Mouse (Mus musculus): ENCODE measurements around the gene Rftn1. TPM values are rescaled to one million over a fixed set of nuclear protein-coding genes. Genes with fewer than 3 reads are reported as not detected.
A peak's percentile ranks its signal among the peaks of the same experiment; 100 is the strongest.

Gene Rftn1
- polyA plus RNA-seq, 1 experiment from 2014 or later, result 11.2 TPM

GRCm38 (mm10) chr17:49987095-49987494 lies 203.4 kb downstream of the Rftn1 start:
- H3K9me3 ChIP-seq (replicated peaks; ENCODE audit: control insufficient read depth, low read length), result no peaks in the 10 kb centered on the region
- H3K4me3 ChIP-seq (ENCODE audit: low read depth, low read length), result no peak overlapping the region
- H3K27ac ChIP-seq (ENCODE audit: low read depth, low read length), result no peak overlapping the region
- no peak overlapping the region for H3K9ac ChIP-seq (ENCODE audit: low read depth, low read length)
- H3K4me2 ChIP-seq, result no peak overlapping the region
- no peaks in the 10 kb centered on the region for H3K27me3 ChIP-seq (ENCODE audit: control insufficient read depth, insufficient read depth, low read length)
- WGBS (ENCODE audit: insufficient replicate concordance), result 72% methylated on average over 6 of the region's 6 CpGs
- no peaks in the 10 kb centered on the region for H3K36me3 ChIP-seq (ENCODE audit: control insufficient read depth, insufficient read depth, low read length)
- ATAC-seq (replicated peaks; ENCODE audit: insufficient number of reproducible peaks, low FRiP score, low TSS enrichment), result no peak
- H3K4me1 ChIP-seq (ENCODE audit: control insufficient read depth, insufficient read depth, low read length), result 0 out of 2 replicates have a peak, but pooled peaks cover 12% of the 10 kb centered on the region

- Histone ChIP-seq H3K27ac (ENCODE audit: low read depth, low read length) (peak overlapping the region; percentile 63), H3K4me3 (ENCODE audit: low read depth, low read length) (no peak overlapping the region), H3K9ac (ENCODE audit: low read depth, low read length) (no peak overlapping the region), H3K27me3 (ENCODE audit: control insufficient read depth, insufficient read depth, low read length) (no peaks in the 10 kb centered on the region), H3K4me1 (ENCODE audit: control insufficient read depth, insufficient read depth, low read length) (0 out of 2 replicates have a peak, but pooled peaks cover 12% of the 10 kb centered on the region), H3K4me2 (no peak overlapping the region), H3K36me3 (ENCODE audit: control insufficient read depth, insufficient read depth, low read length) (no peaks in the 10 kb centered on the region), H3K9me3 (replicated peaks; ENCODE audit: control insufficient read depth, low read length) (peaks cover 8% of the 10 kb centered on the region; the same call in 1 of the 2 replicates)
- WGBS (ENCODE audit: insufficient replicate concordance), result 77% methylated on average over 5 of the region's 5 CpGs
- no peak for ATAC-seq (replicated peaks; ENCODE audit: insufficient number of reproducible peaks, low FRiP score, low TSS enrichment)
Observed at GRCm38 (mm10) chr17:49983478-49983877, 207.0 kb downstream of the Rftn1 start.

DNA sequence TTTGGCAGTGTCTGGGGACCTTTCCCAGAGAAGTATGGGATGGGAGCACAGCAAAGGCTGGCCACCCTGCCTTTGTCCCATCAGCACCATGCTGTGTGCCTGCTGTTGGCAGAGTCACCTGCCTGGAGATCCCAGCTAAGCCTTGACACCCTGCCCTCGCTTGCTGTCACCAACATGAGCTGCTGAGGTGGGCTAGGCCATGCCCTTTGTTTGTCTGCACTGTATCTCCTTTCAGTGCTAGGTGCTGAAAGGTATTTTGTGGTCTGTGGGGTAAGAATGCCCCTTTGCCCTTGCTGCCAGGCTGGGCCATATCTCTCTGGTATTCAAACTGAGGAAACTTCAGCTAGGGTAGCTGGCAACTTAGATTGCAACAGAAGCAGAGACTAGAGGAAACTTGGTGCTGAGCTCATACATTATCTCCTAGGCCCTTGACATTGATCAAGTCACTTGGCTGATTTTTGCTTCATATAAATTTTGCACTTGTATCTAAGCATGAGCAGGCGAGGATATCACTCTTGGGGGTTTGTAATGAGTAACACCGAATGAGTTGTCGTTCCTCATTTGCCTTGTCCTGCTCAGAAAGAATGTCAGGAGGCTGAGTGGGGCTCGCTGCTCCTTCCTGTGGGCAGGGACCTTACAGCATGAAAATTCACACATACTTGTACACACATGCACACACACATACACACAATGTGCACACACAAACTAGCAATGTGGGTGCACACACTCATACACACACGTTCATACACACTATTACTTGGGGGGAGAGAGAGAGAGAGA lies 207.7 kb downstream of the Rftn1 start:
- Histone ChIP-seq H3K9me3 (replicated peaks; ENCODE audit: control insufficient read depth, low read length) (peaks cover 8% of the 10 kb centered on the region; the same call in 1 of the 2 replicates), H3K36me3 (ENCODE audit: control insufficient read depth, insufficient read depth, low read length) (no peaks in the 10 kb centered on the region), H3K9ac (ENCODE audit: low read depth, low read length) (no peak overlapping the region), H3K4me3 (ENCODE audit: low read depth, low read length) (no peak overlapping the region), H3K4me1 (ENCODE audit: control insufficient read depth, insufficient read depth, low read length) (0 out of 2 replicates have a peak, but pooled peaks cover 12% of the 10 kb centered on the region), H3K4me2 (no peak overlapping the region), H3K27ac (ENCODE audit: low read depth, low read length) (peak overlapping the region; percentile 68), H3K27me3 (ENCODE audit: control insufficient read depth, insufficient read depth, low read length) (no peaks in the 10 kb centered on the region)
- peak; percentile 67 for ATAC-seq (replicated peaks; ENCODE audit: insufficient number of reproducible peaks, low FRiP score, low TSS enrichment)
- 52% methylated on average over 6 of the region's 6 CpGs for WGBS (ENCODE audit: insufficient replicate concordance)

- H3K4me1 ChIP-seq (ENCODE audit: control insufficient read depth, insufficient read depth, low read length), result 0 out of 2 replicates have a peak, but pooled peaks cover 12% of the 10 kb centered on the region
- no peak overlapping the region for H3K9ac ChIP-seq (ENCODE audit: low read depth, low read length)
- 85% methylated on average over 4 of the region's 4 CpGs for WGBS (ENCODE audit: insufficient replicate concordance)
- H3K4me2 ChIP-seq, result no peak overlapping the region
- H3K27ac ChIP-seq (ENCODE audit: low read depth, low read length), result 0 out of 2 replicates have a peak overlapping the region, but pooled peaks have one; percentile 68
- no peak overlapping the region for H3K4me3 ChIP-seq (ENCODE audit: low read depth, low read length)
- no peaks in the 10 kb centered on the region for H3K36me3 ChIP-seq (ENCODE audit: control insufficient read depth, insufficient read depth, low read length)
- peaks cover 8% of the 10 kb centered on the region; the same call in 1 of the 2 replicates for H3K9me3 ChIP-seq (replicated peaks; ENCODE audit: control insufficient read depth, low read length)
- H3K27me3 ChIP-seq (ENCODE audit: control insufficient read depth, insufficient read depth, low read length), result no peaks in the 10 kb centered on the region
- no peak for ATAC-seq (replicated peaks; ENCODE audit: insufficient number of reproducible peaks, low FRiP score, low TSS enrichment)
Observed at GRCm38 (mm10) chr17:49981591-49981990, 208.9 kb downstream of the Rftn1 start.

DNA sequence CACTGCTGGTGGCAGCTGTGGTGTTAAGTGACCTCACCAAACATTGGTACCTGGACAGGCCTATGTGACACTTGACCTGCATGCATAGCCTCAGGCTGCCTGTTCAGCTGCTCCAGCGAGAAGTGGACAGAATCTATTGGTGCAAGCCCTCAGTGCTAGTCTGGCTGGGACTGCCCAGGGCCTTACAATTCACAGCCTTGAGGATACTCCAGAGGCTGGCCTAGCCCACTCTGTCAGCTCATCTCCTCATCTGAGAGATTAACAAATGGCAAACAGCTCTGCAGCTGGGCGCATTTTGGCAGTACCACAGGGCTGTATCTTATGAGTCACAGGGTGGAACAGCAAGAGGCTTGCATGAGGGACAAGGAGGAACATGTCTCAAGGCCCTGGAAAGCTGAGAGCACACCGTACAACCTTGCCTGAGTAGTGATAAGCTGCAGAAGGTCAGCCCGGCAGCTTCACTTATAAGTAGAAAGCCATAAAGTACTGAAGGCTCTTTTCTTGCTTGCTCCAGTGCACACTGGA lies 210.7 kb downstream of the Rftn1 start:
- WGBS (ENCODE audit: insufficient replicate concordance), result 78% methylated on average over 4 of the region's 4 CpGs
- ATAC-seq (replicated peaks; ENCODE audit: insufficient number of reproducible peaks, low FRiP score, low TSS enrichment), result no peak

DNA sequence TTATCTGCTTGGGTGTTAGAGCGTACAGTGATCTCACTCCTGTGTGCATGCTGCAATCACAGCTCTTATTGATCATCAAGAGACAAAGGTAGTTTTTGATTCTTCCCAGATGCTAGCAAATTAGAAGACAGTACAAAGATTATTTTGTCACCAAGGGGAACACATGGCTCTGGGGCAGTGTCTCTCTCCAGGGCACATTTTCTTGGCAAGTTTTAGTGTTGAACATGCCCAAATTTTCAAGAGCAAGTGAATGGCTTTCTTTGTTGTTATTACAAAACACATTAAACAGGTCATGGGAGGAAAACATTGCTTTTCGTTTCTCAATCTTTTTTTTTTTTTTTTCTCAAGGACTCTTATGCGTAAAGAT lies 213.1 kb downstream of the Rftn1 start:
- 77% methylated on average over 3 of the region's 3 CpGs for WGBS (ENCODE audit: insufficient replicate concordance)
- Histone ChIP-seq H3K27ac (ENCODE audit: low read depth, low read length) (no peak overlapping the region), H3K27me3 (ENCODE audit: control insufficient read depth, insufficient read depth, low read length) (no peaks in the 10 kb centered on the region), H3K9me3 (replicated peaks; ENCODE audit: control insufficient read depth, low read length) (peaks cover 8% of the 10 kb centered on the region; the same call in 1 of the 2 replicates), H3K4me3 (ENCODE audit: low read depth, low read length) (no peak overlapping the region), H3K9ac (ENCODE audit: low read depth, low read length) (no peak overlapping the region), H3K36me3 (ENCODE audit: control insufficient read depth, insufficient read depth, low read length) (no peaks in the 10 kb centered on the region), H3K4me2 (no peak overlapping the region), H3K4me1 (ENCODE audit: control insufficient read depth, insufficient read depth, low read length) (0 out of 2 replicates have a peak, but pooled peaks cover 3% of the 10 kb centered on the region)
- no peak for ATAC-seq (replicated peaks; ENCODE audit: insufficient number of reproducible peaks, low FRiP score, low TSS enrichment)

More for the DNA sequence above, 210.7 kb downstream of the Rftn1 start:
- no peaks in the 10 kb centered on the region for H3K36me3 ChIP-seq (ENCODE audit: control insufficient read depth, insufficient read depth, low read length)
- H3K27me3 ChIP-seq (ENCODE audit: control insufficient read depth, insufficient read depth, low read length), result no peaks in the 10 kb centered on the region
- H3K9ac ChIP-seq (ENCODE audit: low read depth, low read length), result no peak overlapping the region
- peaks cover 8% of the 10 kb centered on the region; the same call in 1 of the 2 replicates for H3K9me3 ChIP-seq (replicated peaks; ENCODE audit: control insufficient read depth, low read length)
- no peak overlapping the region for H3K4me2 ChIP-seq
- H3K4me1 ChIP-seq (ENCODE audit: control insufficient read depth, insufficient read depth, low read length), result 0 out of 2 replicates have a peak, but pooled peaks cover 12% of the 10 kb centered on the region
- no peak overlapping the region for H3K4me3 ChIP-seq (ENCODE audit: low read depth, low read length)
- H3K27ac ChIP-seq (ENCODE audit: low read depth, low read length), result no peak overlapping the region

DNA sequence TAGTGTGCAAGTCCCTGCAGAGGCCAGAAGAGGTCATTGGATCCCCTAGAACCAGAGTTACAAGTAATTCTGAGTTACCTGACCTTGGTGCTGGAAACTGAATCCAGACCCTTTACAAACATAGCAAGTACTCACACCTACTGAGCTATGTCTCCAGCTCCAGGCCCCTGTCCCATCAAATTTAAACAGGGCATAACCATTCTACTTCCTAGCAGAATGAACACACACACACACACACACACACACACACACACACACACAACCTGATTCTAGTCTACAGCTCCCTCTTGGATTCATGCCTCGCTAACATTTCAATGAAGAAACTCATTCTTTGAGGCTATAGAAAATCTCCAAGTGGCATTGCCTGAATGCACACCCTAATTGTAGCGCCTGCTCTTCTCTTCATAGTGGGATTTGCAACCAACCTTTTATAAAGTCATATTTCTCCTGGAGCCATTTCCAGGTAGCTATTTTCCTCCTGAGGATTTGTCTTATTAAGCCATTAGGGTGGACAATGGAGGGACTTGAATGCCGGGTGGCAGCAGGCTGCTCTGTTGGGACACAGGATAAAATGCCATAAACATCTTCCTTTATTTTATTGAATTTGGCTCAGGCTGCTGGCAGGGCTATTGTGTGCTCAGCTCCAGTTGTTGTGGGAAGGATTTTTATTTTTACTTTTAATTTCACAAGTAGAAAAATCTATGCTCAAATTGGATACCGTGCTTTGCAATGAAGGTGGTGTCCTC lies 213.6 kb downstream of the Rftn1 start:
- H3K4me3 ChIP-seq (ENCODE audit: low read depth, low read length), result no peak overlapping the region
- H3K4me1 ChIP-seq (ENCODE audit: control insufficient read depth, insufficient read depth, low read length), result no peaks in the 10 kb centered on the region
- peaks cover 8% of the 10 kb centered on the region; the same call in 1 of the 2 replicates for H3K9me3 ChIP-seq (replicated peaks; ENCODE audit: control insufficient read depth, low read length)
- H3K36me3 ChIP-seq (ENCODE audit: control insufficient read depth, insufficient read depth, low read length), result no peaks in the 10 kb centered on the region
- H3K27ac ChIP-seq (ENCODE audit: low read depth, low read length), result no peak overlapping the region
- 81% methylated on average over 4 of the region's 4 CpGs for WGBS (ENCODE audit: insufficient replicate concordance)
- ATAC-seq (replicated peaks; ENCODE audit: insufficient number of reproducible peaks, low FRiP score, low TSS enrichment), result no peak
- H3K9ac ChIP-seq (ENCODE audit: low read depth, low read length), result no peak overlapping the region
- no peak overlapping the region for H3K4me2 ChIP-seq
- H3K27me3 ChIP-seq (ENCODE audit: control insufficient read depth, insufficient read depth, low read length), result no peaks in the 10 kb centered on the region

GRCm38 (mm10) chr17:49975481-49975880 lies 215.0 kb downstream of the Rftn1 start:
- WGBS (ENCODE audit: insufficient replicate concordance), result 63% methylated on average over 7 of the region's 7 CpGs
- ATAC-seq (replicated peaks; ENCODE audit: insufficient number of reproducible peaks, low FRiP score, low TSS enrichment), result no peak
- Histone ChIP-seq H3K4me1 (ENCODE audit: control insufficient read depth, insufficient read depth, low read length) (no peaks in the 10 kb centered on the region), H3K4me2 (no peak overlapping the region), H3K27ac (ENCODE audit: low read depth, low read length) (no peak overlapping the region), H3K4me3 (ENCODE audit: low read depth, low read length) (no peak overlapping the region), H3K27me3 (ENCODE audit: control insufficient read depth, insufficient read depth, low read length) (no peaks in the 10 kb centered on the region), H3K9me3 (replicated peaks; ENCODE audit: control insufficient read depth, low read length) (peaks cover 7% of the 10 kb centered on the region; the same call in 1 of the 2 replicates), H3K9ac (ENCODE audit: low read depth, low read length) (no peak overlapping the region), H3K36me3 (ENCODE audit: control insufficient read depth, insufficient read depth, low read length) (no peaks in the 10 kb centered on the region)
